Mouse (Mus musculus) intestine, embryonic 15.5 days (tissue): Measurements from ENCODE around the gene Asap2. TPM values are rescaled to one million over a fixed set of nuclear protein-coding genes. Genes with fewer than 3 reads are reported as not detected.

Source experiments
- ATAC-seq: fragments of 200-750 bp; cut with Nextera tagmentation; 2 replicates; pipeline ENCODE4 v1.8.0; 2017; ENCODE audit warnings: moderate TSS enrichment, moderate library complexity
- H3K27ac ChIP-seq: fragments of 300-500 bp; sonication (generic); 2 replicates; pipeline ENCODE4 v1.5.1; 2015; ENCODE audit warnings: mild to moderate bottlenecking, inconsistent platforms
- H3K27me3 ChIP-seq: fragments of 300-500 bp; sonication (generic); replicated peaks from 2 replicates; pipeline ENCODE4 v1.6.1; 2015; ENCODE audit warnings: inconsistent platforms
- H3K36me3 ChIP-seq: fragments of 300-500 bp; sonication (generic); 2 replicates; pipeline ENCODE4 v1.6.1; 2015; ENCODE audit warnings: inconsistent platforms
- H3K4me1 ChIP-seq: fragments of 300-500 bp; sonication (generic); replicated peaks from 2 replicates; pipeline ENCODE4 v1.6.1; 2015; ENCODE audit warnings: inconsistent platforms
- H3K4me2 ChIP-seq: fragments of 300-500 bp; sonication (generic); replicated peaks from 2 replicates; pipeline ENCODE4 v1.6.1; 2015; ENCODE audit warnings: mild to moderate bottlenecking, inconsistent platforms
- H3K4me3 ChIP-seq: fragments of 300-500 bp; sonication (generic); replicated peaks from 2 replicates; pipeline ENCODE4 v1.5.1; 2015; ENCODE audit warnings: inconsistent platforms
- H3K9ac ChIP-seq: fragments of 300-500 bp; sonication (generic); 2 replicates; pipeline ENCODE4 v1.6.1; 2015; ENCODE audit warnings: inconsistent platforms
- H3K9me3 ChIP-seq: fragments of 300-500 bp; sonication (generic); 2 replicates; pipeline ENCODE4 v1.6.1; 2016; ENCODE audit warnings: inconsistent platforms
- WGBS: fragments of 180-500 bp; shearing (Covaris S2); methylation state at CpG from one replicate; pipeline ENCODE4 v1.1.7; 2015; 5-methylcytosine and 5-hydroxymethylcytosine counted together
- polyA plus RNA-seq: library from polyadenylated mRNA; unstranded; fragments of >200 nt; fragmentation: Nextera tagmentation; extraction: Ambion mirVana; gene quantifications from 2 replicates; pipeline ENCODE4 v1.2.1, GENCODE M21; 2015

The Asap2 gene
- polyA plus RNA-seq, 1 experiment from 2014 or later: 6.9 TPM

DNA sequence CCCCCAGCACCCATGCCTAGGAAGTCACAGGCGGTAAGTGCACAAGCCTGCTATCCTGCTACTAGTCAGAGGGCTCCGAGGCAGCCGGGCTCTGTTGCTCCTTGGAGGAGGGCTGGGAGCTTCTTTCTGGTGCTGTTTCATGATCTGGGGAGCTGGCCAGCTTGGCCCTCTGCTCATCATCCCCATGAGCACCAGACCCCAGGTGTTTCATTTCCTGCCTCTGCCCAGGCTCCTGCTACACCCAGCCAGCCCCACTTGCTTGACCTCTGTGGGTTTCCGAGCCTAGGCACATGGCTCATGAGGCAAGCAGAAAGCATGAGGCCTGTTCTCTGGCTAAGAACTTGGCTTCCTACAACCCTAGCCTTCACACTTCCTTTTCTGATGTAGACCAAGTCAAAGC is 275.2 kb downstream of the Asap2 start:
- H3K4me1 ChIP-seq: peaks cover 4% of the 10 kb centered on the region; the same call in 1 of the 2 replicates
- 0 out of 2 replicates have a peak overlapping the region, but pooled peaks have one; percentile 13 for H3K27ac ChIP-seq
- no peaks in the 10 kb centered on the region for H3K27me3 ChIP-seq
- H3K4me2 ChIP-seq: no peak overlapping the region
- H3K4me3 ChIP-seq: no peak overlapping the region
- peak; percentile 5; the same call in 1 of the 2 replicates for ATAC-seq
- peaks cover 11% of the 10 kb centered on the region for H3K36me3 ChIP-seq
- H3K9ac ChIP-seq: no peak overlapping the region
- 81% methylated on average over 4 of the region's 4 CpGs for WGBS
- no peaks in the 10 kb centered on the region for H3K9me3 ChIP-seq

DNA sequence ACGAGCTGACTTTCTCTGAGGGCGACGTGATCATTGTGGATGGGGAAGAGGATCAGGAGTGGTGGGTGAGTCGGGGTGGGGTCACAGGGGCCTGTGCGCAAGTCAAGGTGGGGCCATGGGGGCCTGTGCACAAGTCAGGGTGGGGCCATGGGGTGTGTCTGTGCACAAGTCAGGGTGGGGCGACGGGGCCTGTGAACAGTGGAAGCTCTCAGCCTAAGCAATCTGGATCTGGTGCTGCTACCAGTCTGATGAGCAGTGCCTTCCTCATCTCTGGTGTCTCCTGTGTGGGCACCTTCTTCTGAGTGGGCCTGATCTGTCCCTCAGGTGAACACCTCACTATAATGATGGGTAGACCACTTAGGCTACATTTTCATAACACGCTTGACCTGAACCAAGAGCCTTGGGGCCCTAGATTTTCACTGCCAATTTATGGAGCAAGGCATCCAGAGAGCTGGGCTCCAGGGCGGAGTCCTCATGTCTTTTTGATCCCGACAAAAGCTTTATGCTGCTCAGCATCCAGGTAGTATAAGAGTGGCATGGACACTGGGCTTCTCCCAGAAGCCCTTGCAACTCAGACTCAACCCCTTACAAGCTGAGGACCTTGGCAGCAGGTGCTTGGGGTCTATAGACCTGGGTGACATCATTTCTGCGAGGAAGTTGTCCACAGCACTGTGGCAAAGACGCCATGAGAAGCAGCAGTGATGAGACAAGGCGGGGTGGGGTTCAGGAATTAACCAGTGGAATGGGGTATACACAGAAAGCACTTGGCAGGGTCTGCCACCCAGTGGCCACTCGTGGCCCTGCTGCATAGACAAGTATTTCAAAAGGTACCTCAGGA is 275.9 kb downstream of the Asap2 start:
- no peaks in the 10 kb centered on the region for H3K27me3 ChIP-seq
- peak; percentile 79 for ATAC-seq

GRCm38 (mm10) chr12:21266784-21267098 is 276.5 kb downstream of the Asap2 start:
- Histone ChIP-seq H3K27me3 (no peaks in the 10 kb centered on the region), H3K4me1 (peaks cover 4% of the 10 kb centered on the region; the same call in 1 of the 2 replicates), H3K9me3 (no peaks in the 10 kb centered on the region), H3K27ac (no peak overlapping the region), H3K4me3 (no peak overlapping the region), H3K9ac (no peak overlapping the region), H3K4me2 (no peak overlapping the region), H3K36me3 (peaks cover 24% of the 10 kb centered on the region)
- 78% methylated on average over 2 of the region's 2 CpGs for WGBS
- ATAC-seq: no peak; the same call in none of the 2 replicates

More for the DNA sequence above, 275.9 kb downstream of the Asap2 start:
- no peak overlapping the region for H3K4me2 ChIP-seq
- H3K4me1 ChIP-seq: peaks cover 4% of the 10 kb centered on the region; the same call in 1 of the 2 replicates
- H3K4me3 ChIP-seq: no peak overlapping the region
- no peak overlapping the region for H3K27ac ChIP-seq
- H3K36me3 ChIP-seq: peaks cover 18% of the 10 kb centered on the region
- WGBS: 67% methylated on average over 14 of the region's 14 CpGs
- no peak overlapping the region for H3K9ac ChIP-seq
- no peaks in the 10 kb centered on the region for H3K9me3 ChIP-seq

- Histone ChIP-seq H3K4me1 (peaks cover 4% of the 10 kb centered on the region; the same call in 1 of the 2 replicates), H3K27me3 (no peaks in the 10 kb centered on the region), H3K9me3 (no peaks in the 10 kb centered on the region), H3K4me3 (no peak overlapping the region), H3K4me2 (no peak overlapping the region), H3K36me3 (peaks cover 22% of the 10 kb centered on the region), H3K9ac (no peak overlapping the region), H3K27ac (no peak overlapping the region)
- ATAC-seq: no peak
- WGBS: 86% methylated on average over 8 of the region's 8 CpGs
Observed at GRCm38 (mm10) chr12:21268083-21268616, 277.9 kb downstream of the Asap2 start.

GRCm38 (mm10) chr12:21274446-21274845 is 284.2 kb downstream of the Asap2 start:
- Histone ChIP-seq H3K9me3 (no peaks in the 10 kb centered on the region), H3K36me3 (peaks cover 15% of the 10 kb centered on the region), H3K9ac (no peak overlapping the region), H3K4me3 (no peak overlapping the region), H3K4me2 (no peak overlapping the region), H3K4me1 (no peaks in the 10 kb centered on the region), H3K27ac (no peak overlapping the region), H3K27me3 (no peaks in the 10 kb centered on the region)
- 84% methylated on average over 7 of the region's 7 CpGs for WGBS
- ATAC-seq: no peak

GRCm38 (mm10) chr12:21277352-21277864 is 287.1 kb downstream of the Asap2 start:
- H3K4me3 ChIP-seq: no peak overlapping the region
- H3K9me3 ChIP-seq: no peaks in the 10 kb centered on the region
- no peaks in the 10 kb centered on the region for H3K36me3 ChIP-seq
- no peaks in the 10 kb centered on the region for H3K4me1 ChIP-seq
- H3K4me2 ChIP-seq: no peak overlapping the region
- no peak overlapping the region for H3K27ac ChIP-seq
- 85% methylated on average over 1 of the region's 1 CpGs for WGBS
- ATAC-seq: no peak
- no peak overlapping the region for H3K9ac ChIP-seq
- no peaks in the 10 kb centered on the region for H3K27me3 ChIP-seq

DNA sequence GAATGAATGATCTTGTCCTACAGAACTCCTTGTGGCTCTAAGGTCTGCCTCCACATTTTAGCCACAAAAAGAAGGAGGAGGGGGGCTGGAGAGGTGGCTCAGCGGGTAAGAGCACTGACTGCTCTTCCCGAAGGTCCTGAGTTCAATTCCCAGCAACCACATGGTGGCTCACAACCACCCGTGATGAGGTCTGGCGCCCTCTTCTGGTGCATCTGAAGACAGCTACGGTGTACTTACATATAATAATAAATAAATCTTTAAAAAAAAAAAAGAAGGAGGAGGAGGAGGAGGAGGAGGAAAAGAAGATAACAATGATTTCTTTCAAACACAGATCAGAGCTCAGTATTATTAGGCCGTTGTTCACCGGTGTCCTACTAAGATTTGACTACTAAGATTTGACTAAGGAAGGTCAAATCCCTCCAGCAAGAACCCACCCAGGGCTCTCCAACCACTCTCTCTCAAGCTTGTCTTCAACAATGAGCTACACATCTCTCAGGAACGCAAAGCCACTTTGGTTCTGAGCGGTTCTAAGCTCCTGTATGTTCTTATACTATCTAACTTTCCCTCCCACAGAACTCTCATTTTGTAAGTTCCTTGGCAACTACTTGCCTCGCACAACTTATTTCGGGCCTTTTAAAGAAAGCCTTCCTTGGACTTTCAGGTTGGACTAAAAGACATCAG is 294.6 kb downstream of the Asap2 start, which contains the start of gene Cpsf3:
Cpsf3 (plus strand) TSS at position 631 of the 681 bp plus-strand sequence.
- 58% methylated on average over 11 of the region's 11 CpGs for WGBS
- Histone ChIP-seq H3K4me1 (peaks cover 14% of the 10 kb centered on the region), H3K27ac (peak within 1 kb of the TSS; percentile 93), H3K36me3 (no peaks in the 10 kb centered on the region), H3K4me3 (peak within 1 kb of the TSS; percentile 77), H3K4me2 (peak within 1 kb of the TSS; percentile 90), H3K27me3 (no peaks in the 10 kb centered on the region), H3K9ac (peak within 1 kb of the TSS; percentile 90), H3K9me3 (no peaks in the 10 kb centered on the region)
- ATAC-seq: no peak

GRCm38 (mm10) chr12:21285508-21286242 is 295.4 kb downstream of the Asap2 start:
- Histone ChIP-seq H3K27ac (peak overlapping the region; percentile 77), H3K4me2 (peak overlapping the region; percentile 90), H3K36me3 (no peaks in the 10 kb centered on the region), H3K9me3 (no peaks in the 10 kb centered on the region), H3K27me3 (no peaks in the 10 kb centered on the region), H3K4me3 (peak overlapping the region; percentile 77), H3K4me1 (peaks cover 15% of the 10 kb centered on the region), H3K9ac (peak overlapping the region; percentile 79)
- WGBS: under 1% methylated on average over 47 of the region's 47 CpGs
- peak; percentile 87 for ATAC-seq

DNA sequence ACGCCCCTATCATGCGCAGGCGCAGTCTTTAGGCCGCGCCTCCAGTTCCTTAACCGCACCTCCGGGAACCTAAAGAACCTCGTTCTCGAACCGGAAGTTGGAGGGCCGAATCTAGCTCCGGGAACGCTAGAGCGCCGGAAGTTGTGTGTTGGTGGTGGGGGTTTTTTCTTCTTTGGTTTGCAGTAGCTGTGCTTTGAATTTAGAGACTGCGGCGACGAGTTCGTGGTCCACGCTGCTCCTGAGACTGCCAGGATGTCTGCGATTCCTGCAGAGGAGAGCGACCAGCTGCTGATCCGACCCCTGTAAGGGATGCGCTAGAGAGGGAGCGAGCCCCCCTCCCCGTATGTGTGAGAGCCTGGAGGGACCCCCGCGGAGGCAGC is 296.0 kb downstream of the Asap2 start, which contains the start of gene Itgb1bp1:
Itgb1bp1 (minus strand) TSS at position 42 of the 380 bp plus-strand sequence.
- H3K27me3 ChIP-seq: no peaks in the 10 kb centered on the region
- peak within 1 kb of the TSS; percentile 93 for H3K27ac ChIP-seq
- H3K4me2 ChIP-seq: peak within 1 kb of the TSS; percentile 90
- ATAC-seq: peak; percentile 96
- H3K36me3 ChIP-seq: no peaks in the 10 kb centered on the region
- H3K4me1 ChIP-seq: peaks cover 15% of the 10 kb centered on the region
- no peaks in the 10 kb centered on the region for H3K9me3 ChIP-seq
- peak within 1 kb of the TSS; percentile 90 for H3K9ac ChIP-seq
- H3K4me3 ChIP-seq: peak within 1 kb of the TSS; percentile 77
- 0% methylated on average over 28 of the region's 28 CpGs for WGBS

- 30% methylated on average over 18 of the region's 18 CpGs for WGBS
- ATAC-seq: peak; percentile 55
Observed at GRCm38 (mm10) chr12:21286712-21287650, 296.7 kb downstream of the Asap2 start.

More at GRCm38 (mm10) chr12:21286712-21287650, 296.7 kb downstream of the Asap2 start:
- Histone ChIP-seq H3K27me3 (no peaks in the 10 kb centered on the region), H3K9ac (peak overlapping the region; percentile 90), H3K4me2 (peak overlapping the region; percentile 66), H3K4me1 (peaks cover 15% of the 10 kb centered on the region), H3K4me3 (peak overlapping the region; percentile 77), H3K36me3 (peaks cover 5% of the 10 kb centered on the region), H3K27ac (peak overlapping the region; percentile 93), H3K9me3 (no peaks in the 10 kb centered on the region)
